Mouse (Mus musculus) mesoderm, embryonic 11.5 days (tissue): ENCODE results near the gene Bloc1s2.
"Not testable (repeated sequence)": the region's sequence is repeated elsewhere in the genome, so short reads cannot be mapped to it uniquely, and the experiment has no call there.

ENCODE experiments used
- DNase-seq: peaks from one replicate; pipeline ENCODE4 v3.0.0-alpha.2; 2012; ENCODE audit warnings: low read depth, low spot score

Gene Bloc1s2

DNA sequence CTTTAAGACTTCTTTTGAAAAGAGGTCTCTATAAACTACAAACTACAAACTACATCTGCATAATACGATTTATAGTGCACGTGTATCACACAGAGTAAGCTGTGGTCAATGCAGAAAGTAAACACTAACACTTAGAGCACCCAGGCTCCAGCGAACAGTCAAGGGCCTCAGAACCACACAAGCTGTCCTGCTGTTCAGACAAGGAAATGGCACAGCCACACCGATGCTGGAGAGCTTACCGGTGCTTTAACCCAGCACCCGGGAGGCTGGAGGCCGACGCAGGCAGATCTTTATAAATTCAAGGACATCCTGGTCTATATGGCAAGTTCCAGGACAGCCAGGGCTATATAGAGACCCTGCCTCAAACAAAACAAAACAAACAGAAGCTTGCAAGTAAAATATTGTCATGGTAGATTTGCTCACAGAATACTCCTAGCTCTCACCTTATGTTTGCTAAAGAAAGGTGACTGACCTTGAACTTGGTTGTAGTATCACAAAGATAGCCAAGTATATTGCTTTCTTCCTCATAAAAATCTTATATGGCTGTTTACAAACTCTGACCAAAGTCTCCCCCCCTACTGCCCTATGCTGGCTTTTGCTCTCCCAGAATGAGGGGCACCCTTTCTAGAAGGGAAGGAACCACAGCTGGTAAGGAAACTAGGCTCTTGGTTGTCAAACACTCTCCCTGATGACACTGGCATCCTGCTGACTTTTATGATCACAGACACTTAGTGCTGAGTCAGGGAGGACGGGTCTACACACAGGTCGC, 18.3 kb downstream of the Bloc1s2 start:
- DNase-seq: no peak

DNA sequence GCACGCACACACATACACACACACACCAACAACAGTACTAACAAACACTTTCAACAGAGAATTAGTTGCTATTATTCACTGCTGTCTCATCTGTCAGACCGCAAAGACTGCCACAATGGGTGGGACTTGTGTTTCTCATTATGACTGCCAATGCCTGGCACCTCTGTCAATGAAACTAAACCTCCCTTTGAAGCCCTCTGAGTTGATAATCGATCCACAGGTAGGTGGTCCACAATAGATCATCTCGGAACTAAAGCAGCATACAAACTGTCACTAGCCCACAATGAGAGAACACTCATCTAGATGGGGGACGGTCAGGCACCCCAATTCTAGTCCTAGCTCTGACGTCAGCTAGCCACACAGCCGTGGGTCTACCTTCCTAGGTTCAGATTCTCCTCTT, 25.1 kb downstream of the Bloc1s2 start:
- DNase-seq: no peak

DNA sequence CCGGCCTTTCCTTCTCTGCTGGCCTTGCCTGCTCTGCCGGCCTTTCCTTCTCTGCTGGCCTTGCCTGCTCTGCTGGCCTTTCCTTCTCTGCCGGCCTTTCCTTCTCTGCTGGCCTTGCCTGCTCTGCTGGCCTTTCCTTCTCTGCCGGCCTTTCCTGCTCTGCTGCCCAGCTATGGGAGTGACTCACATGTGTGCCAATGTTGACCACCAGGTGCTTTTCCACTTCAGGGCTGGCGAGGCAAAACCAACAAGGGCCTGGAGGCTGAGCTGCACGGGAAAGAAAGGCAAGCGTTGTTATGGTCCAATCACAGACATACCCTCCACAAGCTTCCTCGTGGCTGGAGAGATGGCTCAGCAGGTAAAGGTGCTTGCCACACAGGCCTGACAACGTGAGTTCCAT, 25.6 kb downstream of the Bloc1s2 start:
- not testable (repeated sequence) for DNase-seq

DNA sequence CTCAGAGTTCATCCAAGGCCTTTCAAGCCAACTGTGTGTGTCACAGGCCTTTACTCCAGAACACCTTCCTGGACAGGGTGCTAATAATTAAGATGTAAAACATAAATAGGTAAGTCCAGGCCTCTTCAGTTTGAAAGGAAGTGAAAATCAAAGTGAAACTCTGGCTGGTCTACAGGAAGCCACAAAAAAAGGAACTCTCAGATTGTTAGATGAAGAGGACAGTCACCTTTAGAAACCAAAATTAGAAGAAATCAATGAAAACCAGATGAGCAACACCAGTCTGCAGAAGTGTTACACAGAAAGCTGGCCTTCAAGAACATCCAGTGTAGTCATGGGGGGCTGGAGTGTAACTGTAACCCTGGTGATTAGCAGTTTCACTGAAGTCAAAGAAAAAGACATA, 28.5 kb downstream of the Bloc1s2 start:
- no peak for DNase-seq

DNA sequence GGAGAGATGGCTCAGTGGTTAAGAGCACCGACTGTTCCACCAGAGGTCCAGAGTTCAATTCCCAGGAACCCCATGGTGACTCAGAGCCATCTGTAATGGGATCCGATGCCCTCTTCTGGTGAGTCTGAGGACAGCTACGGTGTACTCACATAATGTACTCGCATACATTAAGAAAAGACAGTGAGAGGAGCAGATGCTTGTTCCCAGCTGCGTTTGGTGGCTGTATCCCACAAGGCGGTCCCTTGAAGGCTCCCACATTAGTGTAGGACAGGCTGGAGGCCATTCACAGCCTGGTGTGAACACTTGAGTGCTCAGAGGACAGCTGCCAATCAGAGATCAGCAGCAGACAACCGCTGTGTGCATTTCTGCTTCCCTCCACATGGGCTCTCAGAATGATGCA, 34.5 kb downstream of the Bloc1s2 start:
- peak; percentile 30 for DNase-seq

DNA sequence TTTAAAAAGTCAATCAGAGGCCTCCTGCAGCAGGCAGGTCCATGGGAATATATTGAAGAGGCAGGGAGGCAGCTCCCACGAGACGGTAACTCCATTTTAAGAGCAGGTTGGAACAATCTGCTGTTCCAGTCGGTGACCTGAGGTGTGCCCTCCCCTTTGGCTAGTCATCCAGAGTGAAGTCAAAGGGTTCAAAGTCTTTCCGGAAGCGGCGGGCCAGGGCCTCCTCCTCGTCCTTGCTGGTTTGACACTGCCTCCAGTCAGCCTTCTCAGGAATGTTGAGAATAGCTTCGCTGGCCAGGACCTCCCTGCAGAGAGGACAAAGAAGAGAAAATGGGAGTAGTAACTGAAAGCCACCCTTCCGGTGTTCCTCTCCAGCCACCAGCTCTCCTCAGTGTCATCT, 35.9 kb downstream of the Bloc1s2 start:
- no peak for DNase-seq

DNA sequence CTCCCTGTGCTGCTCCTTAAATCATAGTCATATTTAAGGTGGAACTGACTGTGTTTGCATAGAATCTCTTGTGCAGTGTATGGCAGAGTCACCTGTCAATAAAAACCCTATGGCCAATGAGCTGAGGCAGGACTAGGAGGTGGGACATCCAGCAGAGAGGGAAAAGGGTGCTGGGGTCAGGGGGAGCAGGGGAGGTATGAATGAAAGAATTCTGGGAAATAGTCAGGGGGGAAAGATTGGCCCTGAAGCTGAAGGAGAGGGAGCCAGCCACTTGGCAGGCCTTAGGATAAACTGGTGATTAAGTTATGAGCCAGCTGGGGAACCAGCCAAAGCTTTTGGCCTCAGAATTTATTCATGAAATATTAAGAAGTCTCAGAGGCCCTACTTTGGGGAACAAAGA, 37.2 kb downstream of the Bloc1s2 start:
- no peak for DNase-seq

DNA sequence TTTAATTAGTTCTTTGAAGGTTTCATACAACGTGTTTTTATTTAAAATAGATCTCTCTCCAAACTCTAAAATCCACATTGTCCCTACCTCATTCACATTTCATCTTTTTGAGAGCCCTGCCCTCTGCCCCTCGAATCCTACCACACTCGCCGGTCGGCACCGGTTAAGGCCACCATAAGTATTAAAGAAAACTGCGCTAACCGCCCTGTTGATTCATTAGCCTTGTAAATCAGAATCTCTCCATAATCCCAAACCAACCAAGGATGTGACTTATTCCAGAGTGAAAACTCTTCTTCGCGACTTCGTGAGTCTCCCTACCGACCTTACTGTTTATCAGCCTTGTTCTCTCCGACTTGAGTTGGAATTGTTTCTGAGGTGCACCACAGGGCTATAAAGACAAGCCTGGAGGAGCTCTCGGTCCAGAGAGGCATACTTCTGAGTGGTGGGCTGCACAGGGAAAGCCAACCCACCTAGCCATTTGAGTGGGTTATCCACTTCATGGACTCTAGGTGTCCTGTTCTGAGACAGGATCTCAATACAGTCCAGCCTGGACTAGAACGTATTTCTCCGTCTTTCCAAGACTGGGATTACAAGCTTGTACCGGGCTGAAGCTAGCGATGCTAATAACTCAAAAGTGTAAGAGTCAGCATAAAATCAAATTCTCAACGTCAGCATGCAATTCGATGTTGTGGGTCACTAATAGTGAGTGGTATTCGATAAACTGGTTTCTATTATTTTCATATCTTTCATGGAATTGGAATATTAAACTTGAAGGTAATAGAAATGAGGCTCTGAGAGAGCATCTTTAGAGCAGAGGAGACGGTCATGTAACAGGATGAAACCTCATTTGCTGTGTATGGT, 38.4 kb downstream of the Bloc1s2 start:
- DNase-seq: no peak

DNA sequence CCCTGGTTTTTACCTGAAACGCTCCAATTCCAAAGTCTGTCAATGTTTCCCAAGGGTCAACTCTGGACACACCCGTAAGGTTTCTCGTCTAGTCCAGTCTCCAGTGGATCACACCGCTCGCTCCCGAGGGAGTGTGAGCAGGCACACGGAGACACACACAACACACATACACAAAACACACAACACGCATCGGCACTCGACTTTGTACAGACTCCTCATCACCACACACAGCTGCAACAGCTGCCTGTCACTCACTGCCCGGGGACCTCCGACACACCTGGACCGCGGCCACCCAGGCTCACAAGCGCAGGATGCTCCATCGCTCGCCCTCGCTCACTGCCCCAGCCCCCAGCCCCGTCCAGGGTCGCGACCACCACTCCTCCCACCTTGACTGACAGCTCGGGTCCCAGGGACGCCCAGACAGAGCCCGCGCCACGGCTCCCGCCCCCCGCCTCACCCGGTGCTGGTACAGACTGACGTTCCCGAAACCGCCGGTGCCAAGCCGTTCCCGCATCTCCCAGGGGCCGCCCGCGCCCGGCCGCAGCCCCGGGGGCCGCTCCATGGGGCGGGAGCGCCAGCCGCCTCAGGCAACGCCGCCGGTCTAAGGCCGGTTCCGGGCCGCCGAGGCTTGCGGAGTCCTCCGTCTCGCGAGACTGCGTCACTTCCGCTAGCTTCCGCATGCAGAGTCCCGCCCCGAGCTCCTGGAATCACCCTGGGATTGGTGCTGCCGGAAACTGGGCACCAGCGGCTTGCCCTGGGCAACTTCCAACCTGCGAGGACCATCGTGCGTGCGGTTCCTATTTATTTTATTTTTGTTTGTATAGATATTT, 39.2 kb downstream of the Bloc1s2 start, which contains the start of gene Chuk:
Gene Chuk, minus strand, starts transcription at position 650 of the 830 bp plus-strand sequence.
- peak; percentile 97 for DNase-seq

DNA sequence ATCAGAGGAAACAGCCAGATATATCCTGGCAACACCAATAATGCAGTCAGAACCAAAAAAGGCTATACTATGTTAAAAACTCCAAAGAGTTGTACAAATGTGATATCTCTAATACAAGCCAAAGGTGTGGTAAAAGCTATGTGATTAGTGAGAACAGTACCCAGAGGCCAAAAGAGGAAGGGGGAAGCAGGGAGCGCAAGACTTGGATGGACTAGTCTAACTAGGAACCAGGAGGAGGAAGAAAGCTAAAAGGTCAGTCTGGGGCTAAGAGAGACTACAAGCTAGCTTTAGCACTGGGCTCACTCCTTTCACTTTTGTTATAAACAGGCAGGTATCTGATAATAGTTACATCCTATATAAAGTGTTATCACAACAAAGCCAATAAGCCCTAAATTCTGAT, 41.9 kb downstream of the Bloc1s2 start:
- DNase-seq: no peak

DNA sequence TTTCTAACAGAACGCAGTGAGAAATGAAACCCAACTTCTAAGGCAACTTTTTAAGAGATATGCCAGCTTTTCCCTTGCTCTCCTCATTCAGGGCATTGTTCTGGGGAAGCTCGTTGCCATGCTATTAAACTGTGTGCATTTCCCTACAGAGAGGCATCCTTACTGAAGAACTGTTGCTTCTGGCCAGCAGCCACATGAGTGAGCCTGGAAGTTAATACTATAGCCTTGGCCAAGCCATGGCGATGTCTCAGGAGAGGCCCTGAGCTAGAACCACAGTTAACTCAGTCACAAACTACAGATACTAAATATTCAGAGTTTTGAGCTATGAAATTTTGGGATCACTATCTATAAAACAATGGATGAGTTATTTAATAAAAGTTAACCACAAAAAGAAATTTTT, 43.2 kb downstream of the Bloc1s2 start:
- DNase-seq: no peak

DNA sequence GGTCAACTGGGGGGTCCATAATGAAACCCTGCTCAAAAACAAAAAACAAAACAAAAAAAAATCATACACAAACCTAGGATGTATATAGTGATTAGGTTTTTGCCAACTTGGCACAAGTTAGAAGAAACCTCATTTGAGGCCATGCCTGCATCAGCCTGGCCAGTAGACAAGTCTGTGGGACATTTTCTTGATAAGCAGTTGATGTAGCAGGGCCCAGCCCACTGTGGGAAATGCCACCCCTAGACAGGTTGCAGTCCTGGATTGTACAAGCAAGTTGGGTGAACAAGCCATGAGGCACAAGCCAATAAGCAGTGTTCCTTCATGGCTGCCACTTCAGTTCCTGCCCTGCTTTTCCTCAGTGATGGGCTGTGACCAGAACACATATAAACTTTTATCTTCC, 45.4 kb downstream of the Bloc1s2 start:
- DNase-seq: no peak
